Mouse (Mus musculus): Measurements from ENCODE around the gene Lurap1l. TPM values are rescaled to one million over a fixed set of nuclear protein-coding genes. Genes with fewer than 3 reads are reported as not detected.

The Lurap1l gene
- total and polyA plus RNA-seq, 2 experiments from 2014 or later, result 2.1 to 7.5 TPM

DNA sequence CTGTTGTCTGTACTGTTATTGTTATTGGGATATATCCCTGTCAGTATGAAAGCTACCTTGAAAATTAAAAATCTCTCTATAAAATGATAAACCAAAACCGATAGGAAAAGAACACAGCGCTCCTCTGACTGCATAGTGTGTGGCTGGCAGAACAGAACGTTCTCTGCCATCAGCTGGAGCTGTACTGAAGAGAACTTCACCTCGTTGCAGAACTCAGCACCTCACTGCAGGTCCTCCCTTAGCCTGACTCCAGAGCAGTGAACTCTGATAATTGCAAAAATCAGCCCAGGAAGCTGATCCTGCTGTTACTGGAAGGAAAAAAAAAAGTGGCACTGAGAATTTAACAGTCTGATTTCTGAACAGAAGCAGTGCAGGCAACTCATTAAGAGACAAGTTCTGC is 14.4 kb downstream of the Lurap1l start:
- ATAC-seq (ENCODE audit: insufficient read depth, low read depth) (no peak), DNase-seq (ENCODE audit: low spot score) (no peak)
- Histone ChIP-seq H3K27me3 (ENCODE audit: control insufficient read depth, insufficient read depth, low read length) (no peaks in the 10 kb centered on the region), H3K4me1 (ENCODE audit: control insufficient read depth, insufficient read depth) (no peaks in the 10 kb centered on the region), H3K36me3 (replicated peaks; ENCODE audit: control insufficient read depth, insufficient read depth, low read length) (no peaks in the 10 kb centered on the region), H3K27ac (ENCODE audit: low read depth) (no peak overlapping the region), H3K9me3 (replicated peaks; ENCODE audit: control insufficient read depth, low read length) (no peaks in the 10 kb centered on the region), H3K4me2 (ENCODE audit: low read depth, low read length) (no peak overlapping the region), H3K9ac (replicated peaks; ENCODE audit: low read depth, low read length) (no peak overlapping the region), H3K4me3 (ENCODE audit: low read depth, low read length) (no peak overlapping the region)
- no peak for TF ChIP-seq CTCF (IDR thresholded peaks at IDR 0.05; ENCODE audit: low read depth)
- TF ChIP-seq EP300 (IDR thresholded peaks at IDR 0.05; ENCODE audit: low read depth), result no peak
- 52% methylated on average over 4 of the region's 4 CpGs for WGBS

DNA sequence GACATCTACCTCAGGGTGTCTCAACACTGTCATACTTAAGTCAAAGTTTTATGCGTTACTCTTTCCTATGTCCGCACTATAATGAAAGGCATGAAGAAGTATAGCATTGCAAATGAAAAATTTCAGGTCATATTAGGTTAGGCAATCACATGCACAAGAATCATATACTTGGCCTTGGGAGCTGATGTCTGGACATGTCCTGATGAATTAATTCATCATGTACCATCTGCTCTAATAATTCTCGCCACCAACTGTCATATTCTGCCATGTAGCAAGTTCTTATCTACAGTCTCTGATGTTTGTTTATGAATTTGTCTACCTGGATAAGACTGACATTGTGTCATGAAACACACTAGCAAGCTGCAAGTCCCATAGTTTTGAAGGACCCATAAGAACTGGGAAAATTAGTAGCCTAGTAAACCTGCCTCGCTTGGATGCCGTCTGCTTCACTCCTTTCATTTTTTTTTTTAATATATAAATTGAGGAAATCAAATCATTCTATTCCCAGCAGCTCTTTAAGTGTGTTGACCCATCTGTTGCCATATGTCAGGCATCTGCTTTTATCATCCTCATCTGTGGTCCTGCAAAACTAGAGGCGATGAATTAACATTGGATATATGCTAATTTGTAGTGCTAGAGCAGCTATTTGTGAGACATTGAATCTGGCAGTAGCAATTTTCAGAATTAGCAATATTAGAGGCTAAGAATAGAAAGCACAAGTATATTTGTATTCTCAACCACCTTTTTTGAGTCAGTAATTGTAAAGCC is 15.5 kb downstream of the Lurap1l start:
- 82% methylated on average over 6 of the region's 6 CpGs for WGBS
- ATAC-seq (ENCODE audit: insufficient read depth, low read depth) (no peak), DNase-seq (ENCODE audit: low spot score) (no peak)
- no peak for TF ChIP-seq CTCF (IDR thresholded peaks at IDR 0.05; ENCODE audit: low read depth)
- no peak for TF ChIP-seq EP300 (IDR thresholded peaks at IDR 0.05; ENCODE audit: low read depth)
- Histone ChIP-seq H3K9me3 (replicated peaks; ENCODE audit: control insufficient read depth, low read length) (no peaks in the 10 kb centered on the region), H3K36me3 (replicated peaks; ENCODE audit: control insufficient read depth, insufficient read depth, low read length) (no peaks in the 10 kb centered on the region), H3K4me2 (ENCODE audit: low read depth, low read length) (no peak overlapping the region), H3K27me3 (ENCODE audit: control insufficient read depth, insufficient read depth, low read length) (no peaks in the 10 kb centered on the region), H3K4me3 (ENCODE audit: low read depth, low read length) (no peak overlapping the region), H3K27ac (ENCODE audit: low read depth) (no peak overlapping the region), H3K9ac (replicated peaks; ENCODE audit: low read depth, low read length) (no peak overlapping the region), H3K4me1 (ENCODE audit: control insufficient read depth, insufficient read depth) (no peaks in the 10 kb centered on the region)

DNA sequence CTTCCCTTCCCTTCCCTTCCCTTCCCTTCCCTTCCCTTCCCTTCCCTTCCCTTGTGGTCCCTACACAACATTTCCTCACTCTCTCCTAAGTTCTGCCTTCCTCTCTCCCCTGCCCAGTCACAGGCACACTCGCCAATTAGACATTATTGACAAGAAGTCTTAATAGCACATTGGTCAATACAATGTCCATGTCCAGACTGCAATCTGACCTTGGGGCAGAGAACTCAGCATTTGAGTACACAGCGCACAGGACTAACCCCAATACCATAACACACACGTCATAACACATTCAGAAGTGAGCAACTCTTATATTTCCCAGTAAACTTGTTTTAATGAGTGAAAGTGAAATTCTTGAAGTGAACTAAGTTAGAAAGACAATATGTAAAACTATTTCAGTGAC is 24.3 kb downstream of the Lurap1l start:
- no peak overlapping the region for H3K9ac ChIP-seq (replicated peaks; ENCODE audit: low read depth, low read length)
- H3K4me1 ChIP-seq (ENCODE audit: control insufficient read depth, insufficient read depth), result no peaks in the 10 kb centered on the region
- H3K27ac ChIP-seq (ENCODE audit: low read depth), result no peak overlapping the region
- 78% methylated on average over 3 of the region's 3 CpGs for WGBS
- no peaks in the 10 kb centered on the region for H3K9me3 ChIP-seq (replicated peaks; ENCODE audit: control insufficient read depth, low read length)
- no peak overlapping the region for H3K4me2 ChIP-seq (ENCODE audit: low read depth, low read length)
- no peak overlapping the region for H3K4me3 ChIP-seq (ENCODE audit: low read depth, low read length)
- TF ChIP-seq CTCF (IDR thresholded peaks at IDR 0.05; ENCODE audit: low read depth) (no peak), EP300 (IDR thresholded peaks at IDR 0.05; ENCODE audit: low read depth) (no peak)
- DNase-seq (ENCODE audit: low spot score) (no peak), ATAC-seq (ENCODE audit: insufficient read depth, low read depth) (no peak)
- H3K36me3 ChIP-seq (replicated peaks; ENCODE audit: control insufficient read depth, insufficient read depth, low read length), result no peaks in the 10 kb centered on the region
- no peaks in the 10 kb centered on the region for H3K27me3 ChIP-seq (ENCODE audit: control insufficient read depth, insufficient read depth, low read length)

DNA sequence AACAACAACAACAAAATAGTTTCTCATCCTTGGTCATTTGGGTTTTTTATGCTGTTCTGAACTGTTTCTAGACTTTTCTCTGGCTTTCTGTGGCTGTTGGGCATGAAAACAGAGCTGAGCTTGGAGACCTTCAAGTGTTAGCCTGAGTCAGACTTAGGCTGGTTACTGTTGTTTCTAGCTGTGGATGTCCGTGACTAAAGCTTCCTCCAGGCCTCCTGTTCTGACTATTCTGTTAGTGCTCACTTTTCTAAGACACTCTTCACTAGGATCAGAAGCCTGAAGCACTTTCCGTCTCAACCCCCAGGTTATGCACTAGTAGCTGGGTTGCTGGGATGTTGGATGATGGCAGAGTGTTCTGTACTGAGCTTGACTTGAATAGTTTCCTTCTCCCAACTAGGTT is 28.7 kb downstream of the Lurap1l start:
- Histone ChIP-seq H3K27me3 (ENCODE audit: control insufficient read depth, insufficient read depth, low read length) (no peaks in the 10 kb centered on the region), H3K4me1 (ENCODE audit: control insufficient read depth, insufficient read depth) (no peaks in the 10 kb centered on the region), H3K27ac (ENCODE audit: low read depth) (no peak overlapping the region), H3K36me3 (replicated peaks; ENCODE audit: control insufficient read depth, insufficient read depth, low read length) (no peaks in the 10 kb centered on the region), H3K9ac (replicated peaks; ENCODE audit: low read depth, low read length) (no peak overlapping the region), H3K4me3 (ENCODE audit: low read depth, low read length) (no peak overlapping the region), H3K4me2 (ENCODE audit: low read depth, low read length) (no peak overlapping the region), H3K9me3 (replicated peaks; ENCODE audit: control insufficient read depth, low read length) (no peaks in the 10 kb centered on the region)
- TF ChIP-seq CTCF (IDR thresholded peaks at IDR 0.05; ENCODE audit: low read depth) (no peak), EP300 (IDR thresholded peaks at IDR 0.05; ENCODE audit: low read depth) (no peak)
- 81% methylated on average over 2 of the region's 2 CpGs for WGBS
- ATAC-seq (ENCODE audit: insufficient read depth, low read depth) (no peak), DNase-seq (ENCODE audit: low spot score) (no peak)

DNA sequence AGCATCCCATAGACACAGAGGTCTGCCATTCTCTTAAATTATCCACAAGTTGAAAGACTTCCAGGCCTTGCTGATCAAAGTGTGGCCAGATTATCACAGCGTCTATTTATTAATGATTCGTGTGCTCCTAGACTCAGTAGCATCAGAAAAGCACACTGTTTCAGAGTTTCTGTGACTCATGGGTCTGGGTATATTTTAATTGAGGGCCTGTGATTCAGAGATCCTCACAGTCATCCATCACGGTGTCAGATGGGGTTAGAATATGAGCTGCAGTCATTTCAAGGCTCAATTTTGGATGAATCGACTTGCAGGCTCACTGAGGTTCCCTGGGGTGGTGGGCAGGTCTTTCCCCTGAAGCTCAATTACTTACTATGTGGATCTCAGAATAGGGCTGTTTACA is 30.5 kb downstream of the Lurap1l start:
- no peak for TF ChIP-seq EP300 (IDR thresholded peaks at IDR 0.05; ENCODE audit: low read depth)
- TF ChIP-seq CTCF (IDR thresholded peaks at IDR 0.05; ENCODE audit: low read depth), result no peak
- DNase-seq (ENCODE audit: low spot score) (no peak), ATAC-seq (ENCODE audit: insufficient read depth, low read depth) (no peak)
- Histone ChIP-seq H3K4me1 (ENCODE audit: control insufficient read depth, insufficient read depth) (no peaks in the 10 kb centered on the region), H3K36me3 (replicated peaks; ENCODE audit: control insufficient read depth, insufficient read depth, low read length) (no peaks in the 10 kb centered on the region), H3K4me3 (ENCODE audit: low read depth, low read length) (no peak overlapping the region), H3K27me3 (ENCODE audit: control insufficient read depth, insufficient read depth, low read length) (no peaks in the 10 kb centered on the region), H3K27ac (ENCODE audit: low read depth) (no peak overlapping the region), H3K9me3 (replicated peaks; ENCODE audit: control insufficient read depth, low read length) (no peaks in the 10 kb centered on the region), H3K9ac (replicated peaks; ENCODE audit: low read depth, low read length) (no peak overlapping the region), H3K4me2 (ENCODE audit: low read depth, low read length) (no peak overlapping the region)
- 70% methylated on average over 4 of the region's 4 CpGs for WGBS

DNA sequence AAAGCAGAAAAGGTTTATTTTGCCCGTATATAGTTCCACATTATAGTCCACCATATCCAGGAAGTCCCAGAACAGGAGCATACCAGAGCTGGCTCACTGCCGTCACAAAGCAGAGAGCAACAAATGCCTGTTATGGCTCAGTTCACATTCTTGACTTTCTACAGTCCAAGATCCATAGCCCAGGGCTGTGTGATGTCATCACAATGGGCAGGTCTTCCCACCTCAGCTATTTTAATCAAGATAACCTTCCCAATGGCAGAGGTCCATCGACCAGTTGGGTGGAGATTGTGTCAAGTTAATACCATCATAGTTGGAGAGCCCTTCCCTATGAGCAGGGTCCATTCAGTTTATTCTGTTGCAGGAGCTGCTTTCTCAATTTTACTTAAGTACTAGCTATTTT is 31.5 kb downstream of the Lurap1l start:
- H3K9ac ChIP-seq (replicated peaks; ENCODE audit: low read depth, low read length), result no peak overlapping the region
- H3K36me3 ChIP-seq (replicated peaks; ENCODE audit: control insufficient read depth, insufficient read depth, low read length), result no peaks in the 10 kb centered on the region
- no peaks in the 10 kb centered on the region for H3K4me1 ChIP-seq (ENCODE audit: control insufficient read depth, insufficient read depth)
- TF ChIP-seq EP300 (IDR thresholded peaks at IDR 0.05; ENCODE audit: low read depth), result no peak
- no peak for TF ChIP-seq CTCF (IDR thresholded peaks at IDR 0.05; ENCODE audit: low read depth)
- 69% methylated on average over 3 of the region's 3 CpGs for WGBS
- no peak overlapping the region for H3K4me3 ChIP-seq (ENCODE audit: low read depth, low read length)
- no peaks in the 10 kb centered on the region for H3K9me3 ChIP-seq (replicated peaks; ENCODE audit: control insufficient read depth, low read length)
- no peak overlapping the region for H3K27ac ChIP-seq (ENCODE audit: low read depth)
- no peak for ATAC-seq (ENCODE audit: insufficient read depth, low read depth)
- DNase-seq (ENCODE audit: low spot score), result no peak
- no peak overlapping the region for H3K4me2 ChIP-seq (ENCODE audit: low read depth, low read length)
- H3K27me3 ChIP-seq (ENCODE audit: control insufficient read depth, insufficient read depth, low read length), result no peaks in the 10 kb centered on the region
